In genomic region chr8:85591532-85591931, GRCm38 (mm10) we compare ENCODE assay signal across 18 mouse cellular contexts. TPM values are rescaled to one million over a fixed set of nuclear protein-coding genes. Genes with fewer than 3 reads are reported as not detected.
A peak's percentile ranks its signal among the peaks of the same experiment; 100 is the strongest.
DNase-seq lines count a peak whose midpoint lies in the region; ATAC-seq and TF ChIP-seq lines count a peak whose summit lies in the region.
"Had no signal": no experiment of that assay in that cellular context is flagged by ENCODE, and none has a peak within 500 bp of the region (broad histone marks: within the 10 kb centered on the region; RNA-seq: fewer than 3 reads in every experiment).

No protein-coding gene starts in this region.

- peak; percentile 14 for DNase-seq in gastrocnemius, adult 18-20 months (ENCODE audit: low spot score)
- DNase-seq in gastrocnemius, postnatal 10 days: no peak
- peak; percentile 14 to 30 for DNase-seq in heart, postnatal 10 days
- DNase-seq in kidney, postnatal 0 days (ENCODE audit: low spot score): peak; percentile 38
- peak; percentile 58 for DNase-seq in 3T3-L1 (ENCODE audit: low read depth, low spot score)
- DNase-seq: adrenal gland, postnatal 10 days; cerebellum, adult 11 months; cerebellum, adult 8-10 months; cerebellum, postnatal 14 days; embryo, embryonic 11 days; forebrain, postnatal 0 days had no signal

- no peak overlapping the region for H3K4me2 ChIP-seq in heart, embryonic 11.5 days
- H3K4me2 ChIP-seq in kidney, postnatal 0 days (ENCODE audit: low read length): no peak overlapping the region
- no peak overlapping the region for H3K4me2 ChIP-seq in kidney, embryonic 16.5 days (replicated peaks; ENCODE audit: low read depth, low read length)
- no peak overlapping the region for H3K4me2 ChIP-seq in forebrain, embryonic 13.5 days
- H3K4me2 ChIP-seq: embryonic facial prominence, embryonic 12.5 days; forebrain, embryonic 12.5 days; hindbrain, embryonic 15.5 days had no signal

- H3K9ac ChIP-seq in heart, embryonic 11.5 days (ENCODE audit: low read depth, low read length): no peak overlapping the region
- H3K9ac ChIP-seq in kidney, postnatal 0 days (ENCODE audit: low read depth, low read length): no peak overlapping the region
- no peak overlapping the region for H3K9ac ChIP-seq in kidney, embryonic 16.5 days (replicated peaks; ENCODE audit: low read length)
- no peak overlapping the region for H3K9ac ChIP-seq in forebrain, embryonic 13.5 days
- H3K9ac ChIP-seq: embryonic facial prominence, embryonic 12.5 days; forebrain, embryonic 12.5 days; forebrain, postnatal 0 days; hindbrain, embryonic 15.5 days had no signal

- H3K36me3 ChIP-seq in heart, embryonic 11.5 days (ENCODE audit: control insufficient read depth, insufficient read depth, low read length): no peaks in the 10 kb centered on the region
- no peaks in the 10 kb centered on the region for H3K36me3 ChIP-seq in kidney, postnatal 0 days (ENCODE audit: insufficient read depth, low read length)
- H3K36me3 ChIP-seq in kidney, embryonic 16.5 days (ENCODE audit: insufficient read depth, low read length): no peaks in the 10 kb centered on the region
- H3K36me3 ChIP-seq in forebrain, embryonic 13.5 days (ENCODE audit: poor library complexity, severe bottlenecking): no peaks in the 10 kb centered on the region
- H3K36me3 ChIP-seq: embryonic facial prominence, embryonic 12.5 days; forebrain, embryonic 12.5 days; hindbrain, embryonic 15.5 days had no signal

- ATAC-seq in heart, embryonic 11.5 days (replicated peaks; ENCODE audit: insufficient number of reproducible peaks, low FRiP score, low TSS enrichment): no peak
- ATAC-seq in kidney, postnatal 0 days (replicated peaks; ENCODE audit: low FRiP score, low read depth): no peak
- no peak for ATAC-seq in kidney, embryonic 16.5 days (ENCODE audit: low FRiP score, low TSS enrichment)
- no peak for ATAC-seq in forebrain, embryonic 13.5 days
- ATAC-seq: forebrain, postnatal 0 days; intestine, embryonic 16.5 days had no signal

- no peak overlapping the region for H3K27ac ChIP-seq in heart, embryonic 11.5 days (ENCODE audit: low read depth, low read length)
- H3K27ac ChIP-seq in kidney, postnatal 0 days: no peak overlapping the region
- no peak overlapping the region for H3K27ac ChIP-seq in kidney, embryonic 16.5 days (ENCODE audit: low read length)
- H3K27ac ChIP-seq in forebrain, embryonic 13.5 days: no peak overlapping the region
- H3K27ac ChIP-seq: embryonic facial prominence, embryonic 12.5 days; forebrain, embryonic 12.5 days; hindbrain, embryonic 15.5 days had no signal

- H3K27me3 ChIP-seq in heart, embryonic 11.5 days (ENCODE audit: control insufficient read depth, insufficient read depth, low read length): no peaks in the 10 kb centered on the region
- H3K27me3 ChIP-seq in kidney, postnatal 0 days (ENCODE audit: insufficient read depth, low read length): no peaks in the 10 kb centered on the region
- no peaks in the 10 kb centered on the region for H3K27me3 ChIP-seq in kidney, embryonic 16.5 days (ENCODE audit: insufficient read depth, low read length)
- H3K27me3 ChIP-seq in forebrain, embryonic 13.5 days: no peaks in the 10 kb centered on the region
- H3K27me3 ChIP-seq: embryonic facial prominence, embryonic 12.5 days; forebrain, embryonic 12.5 days; hindbrain, embryonic 15.5 days had no signal

- no peaks in the 10 kb centered on the region for H3K4me1 ChIP-seq in heart, embryonic 11.5 days (ENCODE audit: control insufficient read depth, insufficient read depth, low read length)
- no peaks in the 10 kb centered on the region for H3K4me1 ChIP-seq in kidney, postnatal 0 days (replicated peaks; ENCODE audit: insufficient read depth, low read length)
- H3K4me1 ChIP-seq in kidney, embryonic 16.5 days (ENCODE audit: insufficient read depth, low read length): 0 out of 2 replicates have a peak, but pooled peaks cover 7% of the 10 kb centered on the region
- peaks cover 6% of the 10 kb centered on the region for H3K4me1 ChIP-seq in forebrain, embryonic 13.5 days
- H3K4me1 ChIP-seq: embryonic facial prominence, embryonic 12.5 days; hindbrain, embryonic 15.5 days had no signal

- TF ChIP-seq CTCF in kidney, postnatal 0 days (IDR thresholded peaks at IDR 0.05; ENCODE audit: low read depth): no peak

- intact Hi-C loops in heart, postnatal 10 days (cut with DNase I): no loop called here

- no peaks in the 10 kb centered on the region for H3K9me3 ChIP-seq in heart, embryonic 11.5 days (replicated peaks; ENCODE audit: control insufficient read depth, low read length)
- H3K9me3 ChIP-seq in kidney, postnatal 0 days (replicated peaks; ENCODE audit: low read length): no peaks in the 10 kb centered on the region
- H3K9me3 ChIP-seq in kidney, embryonic 16.5 days (ENCODE audit: low read length): no peaks in the 10 kb centered on the region
- no peaks in the 10 kb centered on the region for H3K9me3 ChIP-seq in forebrain, embryonic 13.5 days (replicated peaks)
- H3K9me3 ChIP-seq: embryonic facial prominence, embryonic 12.5 days; forebrain, embryonic 12.5 days; hindbrain, embryonic 15.5 days had no signal

- 79% methylated on average over 1 of the region's 1 CpGs for WGBS in heart, embryonic 11.5 days (ENCODE audit: insufficient replicate concordance)
- WGBS in kidney, postnatal 0 days: 74% methylated on average over 1 of the region's 1 CpGs
- 64% methylated on average over 1 of the region's 1 CpGs for WGBS in kidney, embryonic 16.5 days
- 92% methylated on average over 1 of the region's 1 CpGs for WGBS in forebrain, embryonic 13.5 days

- H3K4me3 ChIP-seq in heart, embryonic 11.5 days (ENCODE audit: low read depth, low read length): no peak overlapping the region
- H3K4me3 ChIP-seq in kidney, postnatal 0 days (replicated peaks; ENCODE audit: low read depth, low read length): no peak overlapping the region
- H3K4me3 ChIP-seq in kidney, embryonic 16.5 days (ENCODE audit: low read length): no peak overlapping the region
- no peak overlapping the region for H3K4me3 ChIP-seq in forebrain, embryonic 13.5 days
- H3K4me3 ChIP-seq: embryonic facial prominence, embryonic 12.5 days; forebrain, embryonic 12.5 days; hindbrain, embryonic 15.5 days had no signal

RNA-seq across cellular contexts. Expression of gene Dnaja2, which starts 36.4 kb away (rescaled TPM):
- 100 to 1,000 TPM; 217 to 233 TPM for total RNA-seq in gastrocnemius, adult 18-20 months (2021)
- 100 to 1,000 TPM; 168 to 183 TPM for total RNA-seq in gastrocnemius, postnatal 10 days (2021)
- 100 to 1,000 TPM; 202 to 232 TPM for total RNA-seq in heart, postnatal 10 days (2021)
- 142 and 161 TPM in 2 replicates for polyA plus RNA-seq in heart, embryonic 11.5 days (2014; fragmentation: Nextera tagmentation; extraction: Ambion mirVana)
- polyA plus RNA-seq in kidney, postnatal 0 days (2015; fragmentation: Nextera tagmentation; extraction: Ambion mirVana): 143 and 155 TPM in 2 replicates
- 172 and 181 TPM in 2 replicates for polyA plus RNA-seq in kidney, embryonic 16.5 days (2015; fragmentation: Nextera tagmentation; extraction: Ambion mirVana)
- 167 and 177 TPM in 2 replicates for polyA plus RNA-seq in forebrain, embryonic 13.5 days (2015; fragmentation: Nextera tagmentation; extraction: Ambion mirVana)
